Mouse (Mus musculus) stomach, postnatal 0 days (tissue): Measurements from ENCODE around the gene 1700037H04Rik. TPM values are rescaled to one million over a fixed set of nuclear protein-coding genes. Genes with fewer than 3 reads are reported as not detected.

Source experiments
- ATAC-seq: fragments of 200-750 bp; cut with Nextera tagmentation; 2 replicates; pipeline ENCODE4 v1.8.0; 2017; ENCODE audit not compliant: low FRiP score, low TSS enrichment
- DNase-seq: peaks from one replicate; pipeline ENCODE4 v3.0.0-alpha.2; 2016; ENCODE audit warnings: low spot score
- H3K27ac ChIP-seq: fragments of 300-500 bp; sonication (generic); replicated peaks from 2 replicates; pipeline ENCODE4 v1.5.1; 2014; ENCODE audit warnings: mild to moderate bottlenecking, control low read depth
- H3K27me3 ChIP-seq: fragments of 300-500 bp; sonication (generic); 2 replicates; pipeline ENCODE4 v1.6.1; 2014; ENCODE audit warnings: low read length; ENCODE audit not compliant: control insufficient read depth, insufficient read depth
- H3K36me3 ChIP-seq: fragments of 300-500 bp; sonication (generic); 2 replicates; pipeline ENCODE4 v1.6.1; 2014; ENCODE audit warnings: low read length, mixed read lengths; ENCODE audit not compliant: control insufficient read depth, insufficient read depth
- H3K4me1 ChIP-seq: fragments of 300-500 bp; sonication (generic); replicated peaks from 2 replicates; pipeline ENCODE4 v1.6.1; 2014; ENCODE audit warnings: antibody characterized with exemption; ENCODE audit not compliant: control insufficient read depth, insufficient read depth
- H3K4me2 ChIP-seq: fragments of 300-500 bp; sonication (generic); replicated peaks from 2 replicates; pipeline ENCODE4 v1.6.1; 2014; ENCODE audit warnings: low read depth, mild to moderate bottlenecking, control low read depth, moderate library complexity
- H3K4me3 ChIP-seq: fragments of 300-500 bp; sonication (generic); 2 replicates; pipeline ENCODE4 v1.5.1; 2014; ENCODE audit warnings: low read depth, low read length, control low read depth
- H3K9ac ChIP-seq: fragments of 300-500 bp; sonication (generic); 2 replicates; pipeline ENCODE4 v1.6.1; 2014; ENCODE audit warnings: mild to moderate bottlenecking, low read length, control low read depth, mixed read lengths
- H3K9me3 ChIP-seq: fragments of 300-500 bp; sonication (generic); 2 replicates; pipeline ENCODE4 v1.6.1; 2016; ENCODE audit warnings: low read length; ENCODE audit not compliant: control insufficient read depth
- CTCF ChIP-seq: IDR thresholded peaks from 2 replicates; pipeline ENCODE4 v1.5.1; 2016; ENCODE audit warnings: antibody characterized with exemption, low read depth, mild to moderate bottlenecking, moderate library complexity
- EP300 ChIP-seq: optimal IDR thresholded peaks from 2 replicates; pipeline ENCODE3; 2016; ENCODE audit warnings: antibody characterized with exemption
- WGBS: fragments of 180-500 bp; shearing (Covaris S2); extraction: QIAGEN DNeasy Blood & Tissue Kit; methylation state at CpG from one replicate; pipeline ENCODE4 v1.1.7; 2014; 5-methylcytosine and 5-hydroxymethylcytosine counted together
- polyA plus RNA-seq: library from polyadenylated mRNA; unstranded; fragments of >200 nt; fragmentation: Nextera tagmentation; extraction: Ambion mirVana; gene quantifications from 2 replicates; pipeline ENCODE4 v1.2.1, GENCODE M21; 2015

1700037H04Rik gene
- polyA plus RNA-seq, 1 experiment from 2014 or later = 42.6 TPM

DNA sequence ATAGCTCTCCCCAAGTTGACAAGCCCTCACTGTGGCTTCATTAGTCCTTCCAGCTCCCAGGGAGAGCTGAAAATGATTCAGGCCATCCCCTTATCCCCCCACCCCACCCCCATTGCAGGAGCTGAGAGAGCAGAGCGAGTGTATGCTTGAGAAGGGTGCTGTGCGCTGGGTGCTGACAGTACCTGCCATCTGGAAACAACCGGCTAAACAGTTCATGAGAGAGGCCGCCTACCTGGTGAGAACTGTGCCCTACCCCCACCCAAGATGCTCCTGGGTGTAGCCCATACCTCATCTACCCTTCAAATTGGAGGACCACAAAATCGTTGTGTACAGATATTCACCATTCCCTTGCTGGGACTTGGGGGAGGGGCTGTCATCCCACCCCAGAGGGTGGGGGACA is 20.6 kb downstream of the 1700037H04Rik start:
- no peak overlapping the region for H3K9ac ChIP-seq
- no peaks in the 10 kb centered on the region for H3K9me3 ChIP-seq
- DNase-seq = no peak
- H3K27me3 ChIP-seq = no peaks in the 10 kb centered on the region
- no peak overlapping the region for H3K4me2 ChIP-seq
- H3K27ac ChIP-seq = no peak overlapping the region
- H3K4me3 ChIP-seq = no peak overlapping the region
- ATAC-seq = no peak
- H3K4me1 ChIP-seq = no peaks in the 10 kb centered on the region
- TF ChIP-seq EP300 = no peak
- TF ChIP-seq CTCF = no peak
- WGBS = 87% methylated on average over 5 of the region's 5 CpGs
- peaks cover 3% of the 10 kb centered on the region; the same call in 1 of the 2 replicates for H3K36me3 ChIP-seq

GRCm38 (mm10) chr2:131138760-131139159 is 21.1 kb downstream of the 1700037H04Rik start:
- ATAC-seq (no peak), DNase-seq (no peak)
- no peak overlapping the region for H3K4me3 ChIP-seq
- H3K4me2 ChIP-seq = no peak overlapping the region
- no peaks in the 10 kb centered on the region for H3K9me3 ChIP-seq
- H3K9ac ChIP-seq = no peak overlapping the region
- no peak for TF ChIP-seq EP300
- WGBS = 88% methylated on average over 7 of the region's 7 CpGs
- peaks cover 3% of the 10 kb centered on the region; the same call in 1 of the 2 replicates for H3K36me3 ChIP-seq
- no peaks in the 10 kb centered on the region for H3K27me3 ChIP-seq
- no peak overlapping the region for H3K27ac ChIP-seq
- H3K4me1 ChIP-seq = no peaks in the 10 kb centered on the region

- no peak overlapping the region for H3K4me3 ChIP-seq
- ATAC-seq (no peak), DNase-seq (no peak)
- H3K4me2 ChIP-seq = no peak overlapping the region
- peaks cover 3% of the 10 kb centered on the region; the same call in 1 of the 2 replicates for H3K36me3 ChIP-seq
- no peaks in the 10 kb centered on the region for H3K9me3 ChIP-seq
- no peaks in the 10 kb centered on the region for H3K4me1 ChIP-seq
- no peak overlapping the region for H3K9ac ChIP-seq
- H3K27me3 ChIP-seq = no peaks in the 10 kb centered on the region
- TF ChIP-seq EP300 = no peak
- TF ChIP-seq CTCF = no peak
- 79% methylated on average over 4 of the region's 4 CpGs for WGBS
- H3K27ac ChIP-seq = no peak overlapping the region
Measured at GRCm38 (mm10) chr2:131138296-131138695, 21.6 kb downstream of the 1700037H04Rik start.

DNA sequence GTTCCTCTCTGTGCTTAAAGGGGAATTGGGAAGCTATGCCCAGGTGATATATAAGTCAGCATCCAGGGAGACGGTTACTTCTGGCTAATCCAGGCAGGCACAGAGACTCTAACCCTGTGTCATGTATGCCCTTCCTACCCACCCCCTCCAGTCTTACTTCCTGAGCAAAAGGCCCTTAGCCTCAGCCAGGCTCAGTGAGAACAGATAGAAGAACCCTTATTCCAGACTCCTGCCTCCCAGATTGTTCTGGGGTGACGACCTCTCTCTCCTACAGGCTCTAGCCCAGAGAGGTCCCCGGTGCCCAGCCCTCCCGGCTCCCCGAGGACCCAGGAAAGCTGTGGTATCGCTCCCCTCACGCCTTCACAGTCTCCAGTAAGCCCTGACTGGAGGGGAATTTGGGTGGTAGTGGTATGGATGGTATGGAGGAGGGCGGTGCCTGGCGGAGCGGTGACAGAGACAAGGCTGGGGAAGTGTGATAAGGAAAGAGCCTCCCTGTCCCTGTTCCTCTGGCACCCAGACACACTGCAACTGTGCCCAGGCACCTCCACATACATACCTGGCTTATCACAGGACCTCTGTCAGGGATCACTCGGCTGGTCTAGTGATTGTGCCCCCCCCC is 24.3 kb downstream of the 1700037H04Rik start:
- ATAC-seq (no peak), DNase-seq (no peak)
- H3K27me3 ChIP-seq = no peaks in the 10 kb centered on the region
- WGBS = 58% methylated on average over 11 of the region's 11 CpGs
- H3K4me3 ChIP-seq = no peak overlapping the region
- no peak overlapping the region for H3K9ac ChIP-seq
- H3K4me2 ChIP-seq = no peak overlapping the region
- no peaks in the 10 kb centered on the region for H3K4me1 ChIP-seq
- no peaks in the 10 kb centered on the region for H3K9me3 ChIP-seq
- H3K36me3 ChIP-seq = peaks cover 3% of the 10 kb centered on the region; the same call in 1 of the 2 replicates
- no peak overlapping the region for H3K27ac ChIP-seq
- TF ChIP-seq CTCF = no peak
- TF ChIP-seq EP300 = no peak

- Histone ChIP-seq H3K9me3 (no peaks in the 10 kb centered on the region), H3K4me1 (no peaks in the 10 kb centered on the region), H3K4me3 (no peak overlapping the region), H3K36me3 (peaks cover 3% of the 10 kb centered on the region; the same call in 1 of the 2 replicates), H3K4me2 (no peak overlapping the region), H3K9ac (no peak overlapping the region), H3K27me3 (no peaks in the 10 kb centered on the region), H3K27ac (no peak overlapping the region; the same call in 1 of the 2 replicates)
- TF ChIP-seq EP300 = no peak
- TF ChIP-seq CTCF = no peak
- WGBS = 84% methylated on average over 8 of the region's 8 CpGs
- ATAC-seq (no peak), DNase-seq (no peak)
Measured at GRCm38 (mm10) chr2:131134826-131135400, 25.0 kb downstream of the 1700037H04Rik start.

DNA sequence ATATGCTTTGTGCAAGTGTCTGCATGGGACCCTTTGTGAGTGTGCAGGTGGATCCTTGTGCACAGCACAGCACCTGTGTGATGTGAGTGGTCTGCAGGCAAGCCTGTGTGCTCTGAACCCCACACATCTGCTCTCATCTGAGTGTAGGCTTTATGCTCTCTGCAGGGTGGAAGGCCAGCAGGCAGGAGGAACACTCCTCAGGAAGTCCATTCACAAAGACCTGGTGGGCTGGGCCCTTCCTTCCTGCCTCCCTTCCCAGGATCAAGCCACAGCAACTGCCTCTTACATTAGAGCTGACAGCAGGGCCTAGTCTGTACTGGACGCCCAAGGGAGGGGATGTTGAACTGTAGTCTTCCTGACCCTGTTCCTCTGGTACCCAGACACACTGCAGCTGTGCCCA is 25.5 kb downstream of the 1700037H04Rik start:
- Histone ChIP-seq H3K4me3 (no peak overlapping the region), H3K4me2 (no peak overlapping the region), H3K36me3 (peaks cover 3% of the 10 kb centered on the region; the same call in 1 of the 2 replicates), H3K4me1 (no peaks in the 10 kb centered on the region), H3K27me3 (no peaks in the 10 kb centered on the region), H3K9ac (no peak overlapping the region), H3K27ac (no peak overlapping the region; the same call in 1 of the 2 replicates), H3K9me3 (no peaks in the 10 kb centered on the region)
- no peak for ATAC-seq
- WGBS = 41% methylated on average over 1 of the region's 1 CpGs
- TF ChIP-seq EP300 = no peak
- no peak for TF ChIP-seq CTCF
- no peak for DNase-seq
